Mouse (Mus musculus) megakaryocyte, embryonic 14.5 days (primary cell): ENCODE measurements around the gene Sh3bgr. TPM values are rescaled to one million over a fixed set of nuclear protein-coding genes. Genes with fewer than 3 reads are reported as not detected.

Source experiments
- H3K27me3 ChIP-seq: replicated peaks from 2 replicates; pipeline ENCODE3; 2012; ENCODE audit warnings: inconsistent platforms
- H3K36me3 ChIP-seq: replicated peaks from 2 replicates; pipeline ENCODE3; 2012; ENCODE audit warnings: low read length, inconsistent platforms, mixed read lengths
- H3K4me1 ChIP-seq: 2 replicates; pipeline ENCODE4 v1.6.1; 2012; ENCODE audit warnings: inconsistent platforms
- H3K4me3 ChIP-seq: replicated peaks from 2 replicates; pipeline ENCODE3; 2012; ENCODE audit warnings: moderate library complexity, mild to moderate bottlenecking, inconsistent platforms
- H3K9me3 ChIP-seq: 2 replicates; pipeline ENCODE4 v1.6.1; 2012; ENCODE audit warnings: inconsistent platforms
- FLI1 ChIP-seq: IDR thresholded peaks from 2 replicates; pipeline ENCODE4 v1.6.1; 2012; ENCODE audit warnings: low read length, inconsistent platforms, mixed read lengths
- GATA1 ChIP-seq: IDR thresholded peaks from 3 replicates; pipeline ENCODE4 v1.6.1; 2012; ENCODE audit warnings: mixed read lengths, low read length, inconsistent platforms, borderline replicate concordance
- polyA plus RNA-seq: library from polyadenylated mRNA; stranded (reverse); fragments of >175 nt; gene quantifications from 2 replicates; pipeline ENCODE4 v1.2.3, GENCODE M21; 2012; ENCODE audit warnings: low replicate concordance; ENCODE audit not compliant: insufficient read depth

The Sh3bgr gene
- polyA plus RNA-seq, 1 experiment, result 2.8 TPM

DNA sequence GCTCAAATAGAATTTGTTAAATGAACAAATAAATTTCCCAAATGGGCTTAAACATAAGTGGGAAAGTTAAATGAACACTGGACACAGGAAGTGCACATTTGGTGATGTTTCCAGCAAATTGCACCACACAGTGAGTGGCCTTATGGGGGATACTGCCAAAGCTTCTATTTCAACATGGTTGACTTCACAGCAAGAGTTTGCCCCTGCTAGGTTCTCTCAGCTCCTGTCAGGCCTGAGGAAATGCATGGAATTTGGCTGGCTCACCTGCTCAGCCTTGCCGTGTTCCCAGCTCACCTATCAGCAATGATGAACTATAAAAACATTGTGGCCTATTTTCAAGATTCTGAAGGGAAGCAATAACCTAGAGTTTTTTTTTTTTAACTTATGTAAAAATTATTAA is 39.3 kb upstream of the Sh3bgr start:
- H3K9me3 ChIP-seq, result peaks cover 8% of the 10 kb centered on the region
- H3K4me1 ChIP-seq, result peaks cover 14% of the 10 kb centered on the region
- TF ChIP-seq FLI1 (no peak), GATA1 (no peak)
- H3K27me3 ChIP-seq, result peaks cover 16% of the 10 kb centered on the region
- H3K36me3 ChIP-seq, result peaks cover 29% of the 10 kb centered on the region
- H3K4me3 ChIP-seq, result no peak overlapping the region

GRCm38 (mm10) chr16:96161336-96161735 is 38.9 kb upstream of the Sh3bgr start:
- Histone ChIP-seq H3K9me3 (peaks cover 10% of the 10 kb centered on the region), H3K4me3 (no peak overlapping the region), H3K4me1 (peaks cover 14% of the 10 kb centered on the region), H3K36me3 (peaks cover 26% of the 10 kb centered on the region), H3K27me3 (peaks cover 19% of the 10 kb centered on the region)
- no peak for TF ChIP-seq FLI1

DNA sequence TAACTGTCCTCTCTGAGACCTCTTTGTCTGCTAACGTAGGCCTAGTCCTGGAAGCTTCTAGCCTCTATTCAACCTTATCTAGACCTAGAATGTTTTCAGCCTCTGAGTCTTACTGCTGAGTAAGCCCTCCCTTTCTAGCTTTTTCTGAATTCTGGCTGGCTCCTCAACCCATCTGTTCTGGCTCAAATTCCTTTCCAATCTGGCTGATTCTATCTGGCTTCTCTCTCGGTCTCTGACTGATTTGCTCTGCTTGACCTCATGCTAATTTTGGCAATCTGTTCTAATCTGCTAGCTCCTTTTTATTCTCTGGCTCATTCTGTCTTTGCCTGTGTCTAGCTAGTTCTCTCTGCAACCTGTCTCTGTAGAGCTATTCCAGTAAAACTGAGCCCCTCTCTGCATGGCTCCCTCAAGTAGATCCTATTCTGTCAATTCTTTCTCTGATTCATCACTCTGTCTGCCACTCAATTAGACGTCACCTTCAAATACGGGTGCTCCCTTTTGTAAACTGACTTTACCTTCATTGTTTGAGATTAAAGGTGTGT is 34.5 kb upstream of the Sh3bgr start:
- Histone ChIP-seq H3K4me1 (peaks cover 5% of the 10 kb centered on the region), H3K36me3 (no peaks in the 10 kb centered on the region), H3K9me3 (peaks cover 10% of the 10 kb centered on the region; the same call in 1 of the 2 replicates), H3K27me3 (peaks cover 11% of the 10 kb centered on the region), H3K4me3 (no peak overlapping the region)
- TF ChIP-seq FLI1 (no peak), GATA1 (no peak)

DNA sequence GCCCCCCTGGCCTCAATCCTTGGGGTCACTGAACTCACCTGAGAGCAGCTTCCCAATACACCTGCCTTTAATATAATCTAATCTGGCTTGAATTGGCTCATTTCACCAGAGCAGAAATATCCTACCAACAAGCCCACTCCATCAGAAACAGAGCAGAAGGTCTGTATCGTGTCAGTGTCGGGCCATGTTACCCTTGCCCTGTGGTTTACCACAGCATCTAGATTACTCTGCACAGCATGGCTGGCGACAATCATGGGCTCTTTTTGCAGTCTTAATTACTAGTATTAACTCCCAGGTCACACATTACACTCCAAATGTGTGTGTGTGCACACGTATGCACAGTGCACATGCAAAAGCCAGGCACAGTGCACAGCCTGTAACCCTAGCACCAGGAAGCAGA is 31.4 kb upstream of the Sh3bgr start:
- TF ChIP-seq GATA1 (no peak), FLI1 (no peak)
- H3K27me3 ChIP-seq, result peaks cover 9% of the 10 kb centered on the region

DNA sequence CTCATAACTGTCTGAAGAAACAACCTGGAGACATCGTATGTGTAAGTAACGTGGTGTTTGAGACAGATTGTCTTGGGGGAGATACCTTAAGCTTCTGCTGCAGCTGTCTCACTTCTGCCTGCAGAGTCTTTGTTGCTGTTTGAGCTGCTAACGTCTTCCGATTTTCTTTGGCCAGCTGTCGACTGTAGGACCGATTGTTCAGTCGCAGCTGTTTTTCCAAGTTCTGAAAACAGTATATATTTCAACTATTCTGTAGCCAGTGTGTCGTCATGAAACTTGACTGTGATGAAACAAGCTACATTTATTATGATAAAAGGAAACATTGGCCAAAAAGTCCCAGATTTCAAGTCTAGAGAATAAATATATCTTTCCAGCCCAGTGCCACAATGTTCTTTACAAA is 26.6 kb upstream of the Sh3bgr start:
- no peaks in the 10 kb centered on the region for H3K36me3 ChIP-seq
- no peak overlapping the region for H3K4me3 ChIP-seq

More for the DNA sequence above, 31.4 kb upstream of the Sh3bgr start:
- Histone ChIP-seq H3K9me3 (peaks cover 10% of the 10 kb centered on the region; the same call in 1 of the 2 replicates), H3K4me1 (peaks cover 5% of the 10 kb centered on the region), H3K36me3 (no peaks in the 10 kb centered on the region), H3K4me3 (no peak overlapping the region)

GRCm38 (mm10) chr16:96175399-96175798 is 24.9 kb upstream of the Sh3bgr start:
- TF ChIP-seq GATA1 (no peak), FLI1 (no peak)
- Histone ChIP-seq H3K36me3 (no peaks in the 10 kb centered on the region), H3K27me3 (peaks cover 8% of the 10 kb centered on the region), H3K4me3 (no peak overlapping the region), H3K4me1 (no peaks in the 10 kb centered on the region), H3K9me3 (peaks cover 23% of the 10 kb centered on the region)

More for the DNA sequence above, 26.6 kb upstream of the Sh3bgr start:
- peaks cover 8% of the 10 kb centered on the region for H3K9me3 ChIP-seq
- H3K27me3 ChIP-seq, result peaks cover 12% of the 10 kb centered on the region
- H3K4me1 ChIP-seq, result peaks cover 4% of the 10 kb centered on the region
- TF ChIP-seq FLI1, result no peak
- TF ChIP-seq GATA1, result no peak

- Histone ChIP-seq H3K27me3 (peaks cover 14% of the 10 kb centered on the region), H3K9me3 (peaks cover 23% of the 10 kb centered on the region), H3K36me3 (no peaks in the 10 kb centered on the region), H3K4me1 (no peaks in the 10 kb centered on the region), H3K4me3 (no peak overlapping the region)
- TF ChIP-seq FLI1 (no peak), GATA1 (no peak)
Observed at GRCm38 (mm10) chr16:96179156-96179555, 21.1 kb upstream of the Sh3bgr start.

- Histone ChIP-seq H3K9me3 (peaks cover 15% of the 10 kb centered on the region), H3K27me3 (peaks cover 40% of the 10 kb centered on the region), H3K36me3 (no peaks in the 10 kb centered on the region), H3K4me1 (peaks cover 14% of the 10 kb centered on the region), H3K4me3 (no peak overlapping the region)
- TF ChIP-seq FLI1, result no peak
- no peak for TF ChIP-seq GATA1
Observed at GRCm38 (mm10) chr16:96187619-96188018, 12.6 kb upstream of the Sh3bgr start.

GRCm38 (mm10) chr16:96191531-96192506 is 8.4 kb upstream of the Sh3bgr start, which contains the start of gene Lca5l:
Gene Lca5l (minus strand): TSS chr16:96192271.
- peaks cover 36% of the 10 kb centered on the region for H3K27me3 ChIP-seq
- peak within 1 kb of the TSS; percentile 96 for H3K4me3 ChIP-seq
- H3K9me3 ChIP-seq, result peaks cover 14% of the 10 kb centered on the region
- H3K4me1 ChIP-seq, result peaks cover 14% of the 10 kb centered on the region
- H3K36me3 ChIP-seq, result no peaks in the 10 kb centered on the region
- TF ChIP-seq FLI1 (no peak), GATA1 (no peak)

DNA sequence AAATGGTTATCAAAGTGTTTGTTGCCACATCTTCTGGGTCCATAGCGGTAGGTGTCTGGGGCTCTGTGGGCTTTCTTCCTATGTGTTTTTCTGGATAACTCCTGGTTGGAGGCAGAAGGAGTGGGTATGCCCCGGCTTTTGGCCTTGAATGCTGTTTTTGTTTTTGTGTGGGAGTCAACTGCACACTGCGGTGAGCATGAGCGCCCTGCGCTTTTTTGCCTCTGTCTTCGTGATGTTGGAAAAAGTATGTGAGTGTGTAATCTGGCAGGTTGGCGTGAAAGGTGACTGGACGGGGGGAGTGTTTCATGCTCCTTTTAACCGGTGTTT is 415 bp downstream of the Sh3bgr start:
- TF ChIP-seq FLI1, result no peak
- Histone ChIP-seq H3K4me3 (no peak overlapping the region), H3K9me3 (0 out of 2 replicates have a peak, but pooled peaks cover under 1% of the 10 kb centered on the region), H3K4me1 (peaks cover 8% of the 10 kb centered on the region), H3K27me3 (peaks cover 30% of the 10 kb centered on the region), H3K36me3 (no peaks in the 10 kb centered on the region)
